Mouse (Mus musculus): ENCODE measurements around the gene Sfswap. TPM values are rescaled to one million over a fixed set of nuclear protein-coding genes. Genes with fewer than 3 reads are reported as not detected.
A peak's percentile ranks its signal among the peaks of the same experiment; 100 is the strongest.

Gene Sfswap
- polyA plus RNA-seq, 1 experiment from 2014 or later: 33.1 TPM

GRCm38 (mm10) chr5:129586016-129586415, 85.0 kb downstream of the Sfswap start:
- no peak; the same call in 1 of the 2 replicates for ATAC-seq (ENCODE audit: insufficient number of reproducible peaks, insufficient read depth, low FRiP score, low read depth)
- 2% methylated on average over 16 of the region's 17 CpGs for WGBS
- H3K4me1 ChIP-seq (ENCODE audit: control insufficient read depth in 2 of 2, insufficient read depth in 2 of 2, low read length in 2 of 2): peaks cover 0 to 23% of the 10 kb centered on the region in 2 experiments; a peak in 3 of 4 replicates
- peaks cover 67% of the 10 kb centered on the region for H3K27me3 ChIP-seq (ENCODE audit: control insufficient read depth, insufficient read depth, low read length)
- H3K9me3 ChIP-seq (ENCODE audit: control insufficient read depth, low read length): no peaks in the 10 kb centered on the region
- H3K27ac ChIP-seq (replicated peaks in 1 of 2; ENCODE audit: control insufficient read depth in 1 of 2, insufficient read depth in 1 of 2, low read depth in 2 of 2, low read length in 2 of 2): no peak overlapping the region
- peak overlapping the region; percentile 100 for H3K4me2 ChIP-seq (ENCODE audit: low read length)
- H3K9ac ChIP-seq (ENCODE audit: low read length): peak overlapping the region; percentile 44; the same call in 1 of the 2 replicates
- no peaks in the 10 kb centered on the region for H3K36me3 ChIP-seq (ENCODE audit: control insufficient read depth, insufficient read depth, low read length)
- H3K4me3 ChIP-seq (ENCODE audit: control insufficient read depth in 1 of 2, insufficient read depth in 1 of 2, low read depth in 1 of 2, low read length in 2 of 2): peak overlapping the region; percentile 0 to 72; a peak in 3 of 4 replicates

- WGBS: 64% methylated on average over 13 of the region's 13 CpGs
- H3K27me3 ChIP-seq (ENCODE audit: control insufficient read depth, insufficient read depth, low read length): peaks cover 67% of the 10 kb centered on the region
- ATAC-seq (ENCODE audit: insufficient number of reproducible peaks, insufficient read depth, low FRiP score, low read depth): no peak
Observed at GRCm38 (mm10) chr5:129586471-129586870, 85.5 kb downstream of the Sfswap start.

GRCm38 (mm10) chr5:129590915-129591314, 89.9 kb downstream of the Sfswap start:
- no peak overlapping the region for H3K27ac ChIP-seq (replicated peaks in 1 of 2; ENCODE audit: control insufficient read depth in 1 of 2, insufficient read depth in 1 of 2, low read depth in 2 of 2, low read length in 2 of 2)
- peaks cover 0 to 4% of the 10 kb centered on the region in 2 experiments; a peak in 1 of 4 replicates for H3K4me1 ChIP-seq (ENCODE audit: control insufficient read depth in 2 of 2, insufficient read depth in 2 of 2, low read length in 2 of 2)
- no peak overlapping the region for H3K9ac ChIP-seq (ENCODE audit: low read length)
- no peaks in the 10 kb centered on the region for H3K36me3 ChIP-seq (ENCODE audit: control insufficient read depth, insufficient read depth, low read length)
- H3K27me3 ChIP-seq (ENCODE audit: control insufficient read depth, insufficient read depth, low read length): peaks cover 36% of the 10 kb centered on the region
- H3K4me3 ChIP-seq (ENCODE audit: control insufficient read depth in 1 of 2, insufficient read depth in 1 of 2, low read depth in 1 of 2, low read length in 2 of 2): no peak overlapping the region
- WGBS: 6% methylated on average over 11 of the region's 11 CpGs
- H3K9me3 ChIP-seq (ENCODE audit: control insufficient read depth, low read length): no peaks in the 10 kb centered on the region
- no peak for ATAC-seq (ENCODE audit: insufficient number of reproducible peaks, insufficient read depth, low FRiP score, low read depth)
- no peak overlapping the region for H3K4me2 ChIP-seq (ENCODE audit: low read length)

More at GRCm38 (mm10) chr5:129586471-129586870, 85.5 kb downstream of the Sfswap start:
- no peaks in the 10 kb centered on the region for H3K36me3 ChIP-seq (ENCODE audit: control insufficient read depth, insufficient read depth, low read length)
- H3K4me3 ChIP-seq (ENCODE audit: control insufficient read depth in 1 of 2, insufficient read depth in 1 of 2, low read depth in 1 of 2, low read length in 2 of 2): peak overlapping the region in 1 of 2 experiments; percentile 72; a peak in 1 of 4 replicates
- peak overlapping the region; percentile 100 for H3K4me2 ChIP-seq (ENCODE audit: low read length)
- no peak overlapping the region for H3K27ac ChIP-seq (replicated peaks in 1 of 2; ENCODE audit: control insufficient read depth in 1 of 2, insufficient read depth in 1 of 2, low read depth in 2 of 2, low read length in 2 of 2)
- no peaks in the 10 kb centered on the region for H3K9me3 ChIP-seq (ENCODE audit: control insufficient read depth, low read length)
- peak overlapping the region; percentile 44; the same call in 1 of the 2 replicates for H3K9ac ChIP-seq (ENCODE audit: low read length)
- H3K4me1 ChIP-seq (ENCODE audit: control insufficient read depth in 2 of 2, insufficient read depth in 2 of 2, low read length in 2 of 2): peaks cover 0 to 23% of the 10 kb centered on the region in 2 experiments; a peak in 3 of 4 replicates

- Histone ChIP-seq H3K9ac (ENCODE audit: low read length) (no peak overlapping the region), H3K36me3 (ENCODE audit: control insufficient read depth, insufficient read depth, low read length) (no peaks in the 10 kb centered on the region), H3K27ac (replicated peaks in 1 of 2; ENCODE audit: control insufficient read depth in 1 of 2, insufficient read depth in 1 of 2, low read depth in 2 of 2, low read length in 2 of 2) (no peak overlapping the region), H3K4me3 (ENCODE audit: control insufficient read depth in 1 of 2, insufficient read depth in 1 of 2, low read depth in 1 of 2, low read length in 2 of 2) (no peak overlapping the region), H3K4me1 (ENCODE audit: control insufficient read depth in 2 of 2, insufficient read depth in 2 of 2, low read length in 2 of 2) (no peaks in the 10 kb centered on the region), H3K27me3 (ENCODE audit: control insufficient read depth, insufficient read depth, low read length) (peaks cover 21% of the 10 kb centered on the region), H3K9me3 (ENCODE audit: control insufficient read depth, low read length) (no peaks in the 10 kb centered on the region), H3K4me2 (ENCODE audit: low read length) (no peak overlapping the region)
- 33% methylated on average over 19 of the region's 19 CpGs for WGBS
- no peak for ATAC-seq (ENCODE audit: insufficient number of reproducible peaks, insufficient read depth, low FRiP score, low read depth)
Observed at GRCm38 (mm10) chr5:129594116-129595114, 93.4 kb downstream of the Sfswap start.

- no peak overlapping the region for H3K4me2 ChIP-seq (ENCODE audit: low read length)
Observed at GRCm38 (mm10) chr5:129602071-129602487, 101.1 kb downstream of the Sfswap start.

GRCm38 (mm10) chr5:129607476-129607875, 106.5 kb downstream of the Sfswap start:
- no peaks in the 10 kb centered on the region for H3K36me3 ChIP-seq (ENCODE audit: control insufficient read depth, insufficient read depth, low read length)
- no peak overlapping the region for H3K4me2 ChIP-seq (ENCODE audit: low read length)
- H3K4me1 ChIP-seq (ENCODE audit: control insufficient read depth in 2 of 2, insufficient read depth in 2 of 2, low read length in 2 of 2): no peaks in the 10 kb centered on the region
- H3K9ac ChIP-seq (ENCODE audit: low read length): no peak overlapping the region
- no peak overlapping the region for H3K4me3 ChIP-seq (ENCODE audit: control insufficient read depth in 1 of 2, insufficient read depth in 1 of 2, low read depth in 1 of 2, low read length in 2 of 2)
- H3K27me3 ChIP-seq (ENCODE audit: control insufficient read depth, insufficient read depth, low read length): no peaks in the 10 kb centered on the region
- H3K9me3 ChIP-seq (ENCODE audit: control insufficient read depth, low read length): no peaks in the 10 kb centered on the region
- H3K27ac ChIP-seq (replicated peaks in 1 of 2; ENCODE audit: control insufficient read depth in 1 of 2, insufficient read depth in 1 of 2, low read depth in 2 of 2, low read length in 2 of 2): no peak overlapping the region
- WGBS: 74% methylated on average over 8 of the region's 8 CpGs
- no peak for ATAC-seq (ENCODE audit: insufficient number of reproducible peaks, insufficient read depth, low FRiP score, low read depth)

More at GRCm38 (mm10) chr5:129602071-129602487, 101.1 kb downstream of the Sfswap start:
- no peak overlapping the region for H3K27ac ChIP-seq (replicated peaks in 1 of 2; ENCODE audit: control insufficient read depth in 1 of 2, insufficient read depth in 1 of 2, low read depth in 2 of 2, low read length in 2 of 2)
- 38% methylated on average over 16 of the region's 16 CpGs for WGBS
- no peak overlapping the region for H3K4me3 ChIP-seq (ENCODE audit: control insufficient read depth in 1 of 2, insufficient read depth in 1 of 2, low read depth in 1 of 2, low read length in 2 of 2)
- H3K9ac ChIP-seq (ENCODE audit: low read length): no peak overlapping the region
- H3K27me3 ChIP-seq (ENCODE audit: control insufficient read depth, insufficient read depth, low read length): no peaks in the 10 kb centered on the region
- H3K4me1 ChIP-seq (ENCODE audit: control insufficient read depth in 2 of 2, insufficient read depth in 2 of 2, low read length in 2 of 2): no peaks in the 10 kb centered on the region
- ATAC-seq (ENCODE audit: insufficient number of reproducible peaks, insufficient read depth, low FRiP score, low read depth): no peak
- H3K9me3 ChIP-seq (ENCODE audit: control insufficient read depth, low read length): no peaks in the 10 kb centered on the region
- no peaks in the 10 kb centered on the region for H3K36me3 ChIP-seq (ENCODE audit: control insufficient read depth, insufficient read depth, low read length)

- Histone ChIP-seq H3K4me2 (ENCODE audit: low read length) (no peak overlapping the region), H3K27me3 (ENCODE audit: control insufficient read depth, insufficient read depth, low read length) (no peaks in the 10 kb centered on the region)
- no peak for ATAC-seq (ENCODE audit: insufficient number of reproducible peaks, insufficient read depth, low FRiP score, low read depth)
Observed at GRCm38 (mm10) chr5:129611060-129611459, 110.0 kb downstream of the Sfswap start.

More at GRCm38 (mm10) chr5:129611060-129611459, 110.0 kb downstream of the Sfswap start:
- Histone ChIP-seq H3K27ac (replicated peaks in 1 of 2; ENCODE audit: control insufficient read depth in 1 of 2, insufficient read depth in 1 of 2, low read depth in 2 of 2, low read length in 2 of 2) (no peak overlapping the region), H3K36me3 (ENCODE audit: control insufficient read depth, insufficient read depth, low read length) (no peaks in the 10 kb centered on the region), H3K9me3 (ENCODE audit: control insufficient read depth, low read length) (no peaks in the 10 kb centered on the region), H3K4me3 (ENCODE audit: control insufficient read depth in 1 of 2, insufficient read depth in 1 of 2, low read depth in 1 of 2, low read length in 2 of 2) (no peak overlapping the region), H3K4me1 (ENCODE audit: control insufficient read depth in 2 of 2, insufficient read depth in 2 of 2, low read length in 2 of 2) (no peaks in the 10 kb centered on the region), H3K9ac (ENCODE audit: low read length) (no peak overlapping the region)
- WGBS: 0% methylated on average over 1 of the region's 1 CpGs

All from heart, embryonic 14.5 days (tissue).